Mouse (Mus musculus): ENCODE measurements around the gene Akap7. TPM values are rescaled to one million over a fixed set of nuclear protein-coding genes. Genes with fewer than 3 reads are reported as not detected.

The Akap7 gene
- 5.2 and 6.7 TPM in 2 replicates for polyA plus RNA-seq (2012; rRNA removed)

GRCm38 (mm10) chr10:25307770-25308169 lies at the start of gene Akap7:
Gene Akap7 (minus strand): TSS chr10:25307870.
- Histone ChIP-seq H3K4me3 (ENCODE audit: extremely low read depth, insufficient read depth, insufficient read length) (no peak within 1 kb of the TSS), H3K36me3 (ENCODE audit: control insufficient read depth, insufficient read depth, low read length) (no peaks in the 10 kb centered on the region), H3K27ac (ENCODE audit: insufficient read depth, low read length) (no peak within 1 kb of the TSS), H3K27me3 (ENCODE audit: control insufficient read depth, insufficient read depth, low read length) (no peaks in the 10 kb centered on the region), H3K4me1 (ENCODE audit: control insufficient read depth, insufficient read depth, insufficient read length) (peaks cover 2% of the 10 kb centered on the region; the same call in 1 of the 2 replicates)
- WGBS = 91% methylated on average over 9 of the region's 9 CpGs
- TF ChIP-seq CTCF (IDR thresholded peaks at IDR 0.05; ENCODE audit: extremely low read depth, insufficient read depth, insufficient read length, insufficient replicate concordance) = no peak
- TF ChIP-seq POLR2A (IDR thresholded peaks at IDR 0.05; ENCODE audit: low read depth, low read length) = no peak
- DNase-seq (ENCODE audit: low read depth in 1 of 2, low spot score in 2 of 2) = no peak

DNA sequence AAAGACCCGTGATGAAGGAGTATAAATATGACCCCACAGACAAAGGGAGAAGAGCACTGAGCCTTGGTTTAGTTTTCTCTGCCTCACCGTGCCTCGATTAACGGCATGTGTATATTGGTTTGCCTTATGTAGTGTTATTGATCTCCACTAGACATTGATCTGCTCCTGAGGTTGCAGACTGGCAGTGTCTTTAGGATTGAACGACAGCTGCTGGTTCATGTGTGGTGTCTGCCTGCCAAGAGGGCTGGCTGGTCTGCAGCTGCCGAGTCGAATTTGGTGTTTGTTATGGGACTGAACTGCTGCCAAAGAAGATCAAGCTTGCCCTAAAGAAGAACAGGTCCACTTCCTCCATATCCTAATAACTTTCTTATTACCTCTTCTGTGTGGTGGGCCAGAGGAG lies 46.7 kb upstream of the Akap7 start:
- TF ChIP-seq CTCF (IDR thresholded peaks at IDR 0.05; ENCODE audit: extremely low read depth, insufficient read depth, insufficient read length, insufficient replicate concordance) (no peak), POLR2A (IDR thresholded peaks at IDR 0.05; ENCODE audit: low read depth, low read length) (no peak)
- H3K27me3 ChIP-seq (ENCODE audit: control insufficient read depth, insufficient read depth, low read length) = no peaks in the 10 kb centered on the region
- H3K36me3 ChIP-seq (ENCODE audit: control insufficient read depth, insufficient read depth, low read length) = no peaks in the 10 kb centered on the region
- H3K27ac ChIP-seq (ENCODE audit: insufficient read depth, low read length) = no peak overlapping the region
- no peak for DNase-seq (ENCODE audit: low read depth in 1 of 2, low spot score in 2 of 2)
- 93% methylated on average over 7 of the region's 7 CpGs for WGBS
- H3K4me3 ChIP-seq (ENCODE audit: extremely low read depth, insufficient read depth, insufficient read length) = no peak overlapping the region
- no peaks in the 10 kb centered on the region for H3K4me1 ChIP-seq (ENCODE audit: control insufficient read depth, insufficient read depth, insufficient read length)

GRCm38 (mm10) chr10:25353941-25354340 lies 46.3 kb upstream of the Akap7 start:
- WGBS = 95% methylated on average over 3 of the region's 3 CpGs
- TF ChIP-seq POLR2A (IDR thresholded peaks at IDR 0.05; ENCODE audit: low read depth, low read length) (no peak), CTCF (IDR thresholded peaks at IDR 0.05; ENCODE audit: extremely low read depth, insufficient read depth, insufficient read length, insufficient replicate concordance) (no peak)
- DNase-seq (ENCODE audit: low read depth in 1 of 2, low spot score in 2 of 2) = no peak
- H3K27ac ChIP-seq (ENCODE audit: insufficient read depth, low read length) = no peak overlapping the region
- no peak overlapping the region for H3K4me3 ChIP-seq (ENCODE audit: extremely low read depth, insufficient read depth, insufficient read length)
- no peaks in the 10 kb centered on the region for H3K27me3 ChIP-seq (ENCODE audit: control insufficient read depth, insufficient read depth, low read length)
- no peaks in the 10 kb centered on the region for H3K4me1 ChIP-seq (ENCODE audit: control insufficient read depth, insufficient read depth, insufficient read length)
- H3K36me3 ChIP-seq (ENCODE audit: control insufficient read depth, insufficient read depth, low read length) = no peaks in the 10 kb centered on the region

- no peaks in the 10 kb centered on the region for H3K36me3 ChIP-seq (ENCODE audit: control insufficient read depth, insufficient read depth, low read length)
- TF ChIP-seq POLR2A (IDR thresholded peaks at IDR 0.05; ENCODE audit: low read depth, low read length) (no peak), CTCF (IDR thresholded peaks at IDR 0.05; ENCODE audit: extremely low read depth, insufficient read depth, insufficient read length, insufficient replicate concordance) (no peak)
- no peak overlapping the region for H3K27ac ChIP-seq (ENCODE audit: insufficient read depth, low read length)
- no peaks in the 10 kb centered on the region for H3K27me3 ChIP-seq (ENCODE audit: control insufficient read depth, insufficient read depth, low read length)
- no peak for DNase-seq (ENCODE audit: low read depth in 1 of 2, low spot score in 2 of 2)
- H3K4me1 ChIP-seq (ENCODE audit: control insufficient read depth, insufficient read depth, insufficient read length) = no peaks in the 10 kb centered on the region; the same call in 1 of the 2 replicates
- H3K4me3 ChIP-seq (ENCODE audit: extremely low read depth, insufficient read depth, insufficient read length) = no peak overlapping the region
Measured at GRCm38 (mm10) chr10:25342801-25343200, 35.1 kb upstream of the Akap7 start.

- Histone ChIP-seq H3K36me3 (ENCODE audit: control insufficient read depth, insufficient read depth, low read length) (no peaks in the 10 kb centered on the region), H3K4me1 (ENCODE audit: control insufficient read depth, insufficient read depth, insufficient read length) (no peaks in the 10 kb centered on the region; the same call in 1 of the 2 replicates), H3K4me3 (ENCODE audit: extremely low read depth, insufficient read depth, insufficient read length) (no peak overlapping the region), H3K27ac (ENCODE audit: insufficient read depth, low read length) (no peak overlapping the region), H3K27me3 (ENCODE audit: control insufficient read depth, insufficient read depth, low read length) (no peaks in the 10 kb centered on the region)
- DNase-seq (ENCODE audit: low read depth in 1 of 2, low spot score in 2 of 2) = no peak
- TF ChIP-seq CTCF (IDR thresholded peaks at IDR 0.05; ENCODE audit: extremely low read depth, insufficient read depth, insufficient read length, insufficient replicate concordance) (no peak), POLR2A (IDR thresholded peaks at IDR 0.05; ENCODE audit: low read depth, low read length) (no peak)
- WGBS = 96% methylated on average over 5 of the region's 5 CpGs
Measured at GRCm38 (mm10) chr10:25340675-25341074, 33.0 kb upstream of the Akap7 start.

GRCm38 (mm10) chr10:25333390-25334079 lies 25.9 kb upstream of the Akap7 start:
- H3K36me3 ChIP-seq (ENCODE audit: control insufficient read depth, insufficient read depth, low read length) = no peaks in the 10 kb centered on the region
- H3K27ac ChIP-seq (ENCODE audit: insufficient read depth, low read length) = no peak overlapping the region
- H3K4me1 ChIP-seq (ENCODE audit: control insufficient read depth, insufficient read depth, insufficient read length) = peaks cover 3% of the 10 kb centered on the region; the same call in 1 of the 2 replicates
- 82% methylated on average over 4 of the region's 4 CpGs for WGBS
- no peak for DNase-seq (ENCODE audit: low read depth in 1 of 2, low spot score in 2 of 2)
- no peak overlapping the region for H3K4me3 ChIP-seq (ENCODE audit: extremely low read depth, insufficient read depth, insufficient read length)
- H3K27me3 ChIP-seq (ENCODE audit: control insufficient read depth, insufficient read depth, low read length) = no peaks in the 10 kb centered on the region
- no peak for TF ChIP-seq CTCF (IDR thresholded peaks at IDR 0.05; ENCODE audit: extremely low read depth, insufficient read depth, insufficient read length, insufficient replicate concordance)
- no peak for TF ChIP-seq POLR2A (IDR thresholded peaks at IDR 0.05; ENCODE audit: low read depth, low read length)
